Mouse (Mus musculus) ZHBTc4 (cell line): ENCODE data around the gene Gm30191.

ENCODE experiments used
- DNase-seq: peaks from one replicate; pipeline ENCODE4 v3.0.0-alpha.2; 2011; ENCODE audit warnings: low read depth, low spot score

Gm30191 gene

DNA sequence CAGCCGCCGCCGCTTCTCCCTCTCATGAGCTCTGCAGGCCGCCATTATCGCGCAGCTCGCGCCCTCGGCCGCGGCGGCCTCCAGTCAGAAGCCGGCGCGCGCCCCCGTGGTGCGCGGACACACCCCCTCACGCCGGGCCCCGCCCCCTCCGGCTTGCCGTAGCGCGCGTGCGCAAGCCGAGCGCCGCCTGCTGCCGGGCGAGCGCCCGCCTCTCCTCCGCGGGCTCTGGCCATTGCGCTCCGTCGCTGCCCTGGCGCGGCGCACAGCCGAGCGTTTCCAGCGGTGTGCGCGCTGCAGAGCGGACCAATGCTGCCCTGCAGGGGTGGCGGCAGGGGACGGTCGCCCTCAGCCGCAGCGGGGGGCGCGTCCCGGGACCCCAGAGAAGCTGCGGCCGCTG lies 40.4 kb downstream of the Gm30191 start:
- DNase-seq = peak; percentile 95

DNA sequence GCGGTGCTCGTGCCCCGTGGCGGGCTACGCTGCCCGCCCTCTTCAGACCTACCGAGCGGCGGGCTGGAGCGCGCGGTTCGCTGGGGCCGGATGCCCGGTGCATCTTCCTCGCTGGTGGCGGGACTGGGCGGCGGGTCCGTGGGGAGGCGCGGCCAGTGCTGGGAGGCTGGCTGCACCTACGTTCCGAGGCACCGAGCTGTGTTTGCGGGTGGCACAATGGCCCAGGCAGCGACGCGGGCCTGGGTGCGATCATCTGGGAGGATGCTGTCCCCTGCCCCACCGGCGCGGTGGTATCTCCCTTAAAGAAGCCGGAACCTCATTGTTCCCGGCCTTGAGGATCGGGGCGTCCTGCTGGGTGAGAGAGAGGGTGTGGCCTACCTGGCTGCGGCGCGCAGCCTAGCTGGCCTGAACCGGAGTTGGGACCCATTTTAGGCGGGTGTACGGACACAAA lies 40.9 kb downstream of the Gm30191 start, which contains the start of gene Pdik1l:
TSS of gene Pdik1l (minus strand) at position 321 of the 451 bp plus-strand sequence.
- peak; percentile 98 for DNase-seq

- DNase-seq = no peak
Observed at GRCm38 (mm10) chr4:134288397-134289256, 41.9 kb downstream of the Gm30191 start.

GRCm38 (mm10) chr4:134292067-134292466 lies 45.3 kb downstream of the Gm30191 start:
- DNase-seq = peak; percentile 88

DNA sequence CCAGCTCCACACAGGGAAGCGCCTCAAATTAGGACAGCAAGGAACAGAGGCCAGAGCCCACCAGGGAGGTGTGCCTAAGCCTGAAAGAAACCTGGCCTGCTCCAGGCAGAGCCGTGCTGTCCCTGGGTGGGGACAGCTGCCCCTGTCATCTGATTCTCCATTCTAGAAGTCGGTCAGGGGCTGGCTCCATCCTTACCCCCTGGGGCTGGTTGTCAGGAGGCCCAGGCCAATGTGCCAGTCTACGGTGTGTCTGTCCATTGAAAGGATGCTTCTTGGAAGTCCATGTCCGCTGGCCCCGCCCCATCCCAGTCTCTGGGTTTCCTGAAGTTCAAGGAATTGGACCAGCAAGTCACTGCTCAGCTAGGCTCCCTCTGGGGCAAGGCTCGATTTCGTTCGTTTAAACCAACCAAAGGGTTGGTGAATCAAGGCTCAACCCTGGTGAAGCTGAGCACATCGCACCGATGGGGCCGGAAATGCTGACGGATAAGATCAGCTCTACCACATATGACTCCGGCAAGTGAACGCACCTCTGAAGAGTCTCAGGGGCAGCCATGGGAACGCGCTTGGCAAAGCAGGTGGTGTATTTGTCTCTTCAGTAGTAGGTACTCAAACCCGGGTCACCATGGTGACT lies 46.4 kb downstream of the Gm30191 start:
- DNase-seq = no peak

GRCm38 (mm10) chr4:134293692-134294163 lies 47.0 kb downstream of the Gm30191 start:
- no peak for DNase-seq

- DNase-seq = peak; percentile 72
Observed at GRCm38 (mm10) chr4:134296096-134296495, 49.4 kb downstream of the Gm30191 start.

DNA sequence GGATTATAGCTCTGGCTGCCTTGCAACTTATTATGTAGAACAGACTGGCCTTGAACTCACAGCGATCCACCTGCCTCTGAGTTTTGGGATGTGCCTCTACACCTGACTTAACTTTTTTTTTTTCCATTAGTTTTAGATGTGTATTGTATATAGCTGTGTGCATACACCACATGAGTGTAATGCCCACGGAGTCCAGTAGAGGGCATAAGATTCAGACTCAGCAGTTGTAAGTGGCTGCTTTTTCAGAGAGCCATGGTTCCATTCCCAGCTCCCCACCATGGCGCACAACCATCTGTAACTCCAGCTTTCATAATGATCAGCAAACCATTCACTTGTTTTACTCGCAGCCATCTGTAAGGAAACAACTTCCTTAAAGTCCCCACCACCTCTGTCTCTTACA lies 49.8 kb downstream of the Gm30191 start:
- DNase-seq = peak; percentile 79

DNA sequence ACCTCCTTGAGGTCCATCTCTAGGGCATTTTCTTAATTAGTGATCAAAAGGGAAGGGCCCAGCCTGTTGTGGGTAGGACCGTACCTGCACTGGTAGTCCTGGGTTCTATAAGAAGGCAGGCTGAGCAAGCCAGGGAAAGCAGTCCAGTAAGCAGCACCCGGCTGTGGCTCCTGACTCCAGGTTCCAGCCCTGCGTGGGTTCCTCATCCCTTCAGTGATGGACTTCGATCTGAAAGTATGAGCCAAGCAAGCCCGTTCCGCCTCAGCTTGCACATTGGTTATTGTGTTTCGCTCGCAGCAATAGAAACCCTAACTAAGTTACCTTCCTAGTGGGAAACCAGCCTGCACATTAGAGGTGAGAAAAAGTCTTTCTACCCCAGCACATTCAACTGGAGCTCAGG lies 50.6 kb downstream of the Gm30191 start:
- DNase-seq = no peak

DNA sequence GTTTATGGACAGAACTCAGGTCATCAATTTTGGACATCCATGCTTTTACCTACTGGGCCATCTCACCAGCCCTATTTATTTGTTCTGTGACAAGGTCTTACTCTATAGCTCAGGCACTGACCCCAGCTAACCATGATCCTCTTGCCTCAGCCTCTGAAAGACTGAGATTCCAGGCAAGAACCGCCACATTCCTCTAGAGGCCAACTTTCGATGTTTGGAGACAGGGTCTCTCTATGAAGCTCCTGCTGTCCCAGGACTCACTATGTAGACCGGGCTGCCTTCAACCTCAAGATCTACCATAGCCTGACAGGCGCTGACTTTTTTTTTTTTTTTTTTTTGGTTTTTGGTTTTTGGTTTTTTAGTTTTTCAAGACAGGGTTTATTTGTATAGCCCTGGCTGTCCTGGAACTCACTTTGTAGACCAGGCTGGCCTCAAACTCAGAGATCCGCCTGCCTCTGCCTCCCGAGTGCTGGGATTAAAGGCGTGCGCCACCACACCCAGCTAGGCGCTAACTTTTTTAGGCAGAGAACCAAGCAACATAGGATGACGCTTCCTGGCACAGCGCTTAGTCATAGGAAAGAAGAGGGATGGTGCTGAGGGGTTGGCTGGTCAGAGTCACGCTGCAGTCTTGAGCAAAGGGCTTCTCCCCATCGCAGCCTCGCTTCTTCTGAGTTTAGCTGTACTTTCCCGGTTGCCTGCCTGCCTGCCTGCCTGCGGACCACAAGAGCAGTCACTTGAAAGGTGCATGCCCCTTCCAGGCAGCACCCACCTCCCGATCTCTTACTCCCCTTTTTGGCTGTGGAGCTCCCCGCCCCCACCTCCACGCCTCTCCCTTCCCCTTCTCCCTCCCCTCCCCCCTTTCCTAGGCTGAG lies 52.1 kb downstream of the Gm30191 start:
- peak; percentile 81 for DNase-seq

DNA sequence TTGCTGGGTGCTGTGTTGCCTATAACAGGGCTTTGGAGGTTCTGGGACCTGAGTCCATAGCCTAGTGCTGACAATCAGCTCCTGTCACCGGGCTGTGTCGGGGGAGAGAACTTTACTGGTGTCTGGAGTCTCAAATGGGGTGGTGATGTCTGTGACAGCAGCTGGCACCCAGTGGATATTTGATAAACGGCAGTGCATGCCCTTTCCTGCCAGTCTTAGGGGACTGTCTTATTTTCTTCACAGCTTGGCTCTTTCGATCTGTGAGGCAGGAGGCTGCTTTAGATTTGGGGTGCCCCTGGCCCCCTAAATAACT lies 52.7 kb downstream of the Gm30191 start:
- DNase-seq = no peak
